Mouse (Mus musculus): ENCODE results near the gene Gigyf1. TPM values are rescaled to one million over a fixed set of nuclear protein-coding genes. Genes with fewer than 3 reads are reported as not detected.
A peak's percentile ranks its signal among the peaks of the same experiment; 100 is the strongest.

The Gigyf1 gene
- total RNA-seq, 1 experiment: 24.7 TPM

- Histone ChIP-seq H3K4me3 (ENCODE audit: insufficient read depth in 1 of 2, low read depth in 1 of 2, low read length in 2 of 2, poor library complexity in 1 of 2, severe bottlenecking in 1 of 2) (no peak overlapping the region), H3K9me3 (ENCODE audit: control insufficient read depth, insufficient read depth, low read depth, low read length) (no peaks in the 10 kb centered on the region), H3K4me1 (ENCODE audit: control insufficient read depth in 2 of 2, insufficient read depth in 2 of 2, low read length in 2 of 2, poor library complexity in 1 of 2) (peaks cover 0 to 3% of the 10 kb centered on the region in 2 experiments; a peak in 2 of 4 replicates), H3K9ac (ENCODE audit: insufficient read depth, low read depth, low read length, poor library complexity, severe bottlenecking) (no peak overlapping the region), H3K27ac (ENCODE audit: insufficient read depth, low read depth, low read length, poor library complexity, severe bottlenecking) (no peak overlapping the region), H3K36me3 (ENCODE audit: control insufficient read depth, insufficient read depth, low read length, poor library complexity, severe bottlenecking) (no peaks in the 10 kb centered on the region)
- in situ Hi-C loops (cut with MboI; ENCODE audit: low sequenced_read_pairs in 2 of 2, unreplicated experiment in 2 of 2): no loop called here
- TF ChIP-seq ZC3H11A (IDR thresholded peaks at IDR 0.05; ENCODE audit: borderline replicate concordance, low read depth, low read length) (0 out of 2 replicates have a peak, but pooled peaks have one; percentile 21), ZNF384 (IDR thresholded peaks at IDR 0.05; ENCODE audit: low read depth, low read length) (no peak)
- peak; percentile 48 for DNase-seq (ENCODE audit: low read depth, low spot score)
These were observed 30.7 kb upstream of the Gigyf1 start for GRCm38 (mm10) chr5:137487616-137488015.

- in situ Hi-C loops (cut with MboI; ENCODE audit: low sequenced_read_pairs in 2 of 2, unreplicated experiment in 2 of 2): no loop called here
- no peak overlapping the region for H3K4me3 ChIP-seq (ENCODE audit: insufficient read depth in 1 of 2, low read depth in 1 of 2, low read length in 2 of 2, poor library complexity in 1 of 2, severe bottlenecking in 1 of 2)
- H3K27ac ChIP-seq (ENCODE audit: insufficient read depth, low read depth, low read length, poor library complexity, severe bottlenecking): no peak overlapping the region
- TF ChIP-seq CHD2 (IDR thresholded peaks at IDR 0.05; ENCODE audit: low read depth, low read length) (no peak), ZC3H11A (IDR thresholded peaks at IDR 0.05; ENCODE audit: borderline replicate concordance, low read depth, low read length) (no peak), ZNF384 (IDR thresholded peaks at IDR 0.05; ENCODE audit: low read depth, low read length) (no peak), HCFC1 (IDR thresholded peaks at IDR 0.05; ENCODE audit: borderline replicate concordance, insufficient read depth, low read length) (no peak), MAFK (IDR thresholded peaks at IDR 0.05; ENCODE audit: insufficient read depth, low read depth, low read length) (no peak)
- no peaks in the 10 kb centered on the region; a peak in 1 of 4 replicates for H3K4me1 ChIP-seq (ENCODE audit: control insufficient read depth in 2 of 2, insufficient read depth in 2 of 2, low read length in 2 of 2, poor library complexity in 1 of 2)
- no peaks in the 10 kb centered on the region for H3K36me3 ChIP-seq (ENCODE audit: control insufficient read depth, insufficient read depth, low read length, poor library complexity, severe bottlenecking)
- no peaks in the 10 kb centered on the region for H3K9me3 ChIP-seq (ENCODE audit: control insufficient read depth, insufficient read depth, low read depth, low read length)
- DNase-seq (ENCODE audit: low read depth, low spot score): no peak
- no peak overlapping the region for H3K9ac ChIP-seq (ENCODE audit: insufficient read depth, low read depth, low read length, poor library complexity, severe bottlenecking)
These were observed 26.8 kb upstream of the Gigyf1 start for GRCm38 (mm10) chr5:137491559-137491958.

- Histone ChIP-seq H3K4me1 (ENCODE audit: control insufficient read depth in 2 of 2, insufficient read depth in 2 of 2, low read length in 2 of 2, poor library complexity in 1 of 2) (no peaks in the 10 kb centered on the region; a peak in 1 of 4 replicates), H3K27ac (ENCODE audit: insufficient read depth, low read depth, low read length, poor library complexity, severe bottlenecking) (no peak overlapping the region), H3K9ac (ENCODE audit: insufficient read depth, low read depth, low read length, poor library complexity, severe bottlenecking) (0 out of 2 replicates have a peak overlapping the region, but pooled peaks have one; percentile 19), H3K4me3 (ENCODE audit: insufficient read depth in 1 of 2, low read depth in 1 of 2, low read length in 2 of 2, poor library complexity in 1 of 2, severe bottlenecking in 1 of 2) (no peak overlapping the region), H3K9me3 (ENCODE audit: control insufficient read depth, insufficient read depth, low read depth, low read length) (no peaks in the 10 kb centered on the region), H3K36me3 (ENCODE audit: control insufficient read depth, insufficient read depth, low read length, poor library complexity, severe bottlenecking) (no peaks in the 10 kb centered on the region)
- in situ Hi-C loops (cut with MboI; ENCODE audit: low sequenced_read_pairs in 2 of 2, unreplicated experiment in 2 of 2): no loop called here
- TF ChIP-seq HCFC1 (IDR thresholded peaks at IDR 0.05; ENCODE audit: borderline replicate concordance, insufficient read depth, low read length) (no peak), CHD2 (IDR thresholded peaks at IDR 0.05; ENCODE audit: low read depth, low read length) (no peak), ZC3H11A (IDR thresholded peaks at IDR 0.05; ENCODE audit: borderline replicate concordance, low read depth, low read length) (no peak), ZNF384 (IDR thresholded peaks at IDR 0.05; ENCODE audit: low read depth, low read length) (no peak), MAFK (IDR thresholded peaks at IDR 0.05; ENCODE audit: insufficient read depth, low read depth, low read length) (no peak)
- DNase-seq (ENCODE audit: low read depth, low spot score): no peak
These were observed 24.5 kb upstream of the Gigyf1 start for GRCm38 (mm10) chr5:137493831-137494230.

- no peak overlapping the region for H3K27ac ChIP-seq (ENCODE audit: insufficient read depth, low read depth, low read length, poor library complexity, severe bottlenecking)
- DNase-seq (ENCODE audit: low read depth, low spot score): no peak
- in situ Hi-C loops (cut with MboI; ENCODE audit: low sequenced_read_pairs in 2 of 2, unreplicated experiment in 2 of 2): no loop called here
- no peak overlapping the region for H3K9ac ChIP-seq (ENCODE audit: insufficient read depth, low read depth, low read length, poor library complexity, severe bottlenecking)
- 0 out of 2 replicates have a peak, but pooled peaks cover 3% of the 10 kb centered on the region for H3K36me3 ChIP-seq (ENCODE audit: control insufficient read depth, insufficient read depth, low read length, poor library complexity, severe bottlenecking)
- H3K4me3 ChIP-seq (ENCODE audit: insufficient read depth in 1 of 2, low read depth in 1 of 2, low read length in 2 of 2, poor library complexity in 1 of 2, severe bottlenecking in 1 of 2): no peak overlapping the region
- H3K9me3 ChIP-seq (ENCODE audit: control insufficient read depth, insufficient read depth, low read depth, low read length): no peaks in the 10 kb centered on the region
- H3K4me1 ChIP-seq (ENCODE audit: control insufficient read depth in 2 of 2, insufficient read depth in 2 of 2, low read length in 2 of 2, poor library complexity in 1 of 2): peaks cover 0 to 8% of the 10 kb centered on the region in 2 experiments; a peak in 1 of 4 replicates
- no peak for TF ChIP-seq ZNF384 (IDR thresholded peaks at IDR 0.05; ENCODE audit: low read depth, low read length)
These were observed 18.2 kb upstream of the Gigyf1 start for GRCm38 (mm10) chr5:137500186-137500585.
